Mouse (Mus musculus): ENCODE measurements around the gene Panx2.

The Panx2 gene

GRCm38 (mm10) chr15:89067609-89068008 is 8.1 kb downstream of the Panx2 start:
- TF ChIP-seq GATA4 (IDR thresholded peaks at IDR 0.05; ENCODE audit: insufficient replicate concordance, low read length) = no peak

GRCm38 (mm10) chr15:89068226-89068625 is 8.7 kb downstream of the Panx2 start:
- TF ChIP-seq GATA4 (IDR thresholded peaks at IDR 0.05; ENCODE audit: insufficient replicate concordance, low read length) = no peak

DNA sequence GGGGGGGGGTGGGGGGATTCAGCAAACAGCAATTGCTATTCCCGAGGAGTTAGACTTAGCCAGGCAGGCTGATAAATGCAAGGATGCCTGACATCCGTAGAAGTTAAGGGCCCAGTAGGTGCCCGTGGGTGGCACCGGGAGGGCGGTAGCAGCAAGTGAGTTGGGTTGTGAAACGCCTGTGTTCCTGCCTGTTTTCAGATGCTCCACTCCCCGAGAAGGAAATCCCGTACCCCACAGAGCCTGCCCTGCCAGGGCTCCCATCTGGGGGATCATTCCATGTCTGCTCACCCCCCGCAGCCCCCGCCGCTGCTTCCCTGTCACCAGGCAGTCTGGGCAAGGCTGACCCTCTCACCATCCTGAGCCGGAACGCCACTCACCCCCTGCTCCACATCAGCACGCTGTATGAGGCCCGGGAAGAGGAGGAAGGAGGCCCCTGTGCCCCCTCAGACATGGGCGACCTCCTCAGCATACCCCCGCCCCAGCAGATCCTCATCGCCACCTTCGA is 9.9 kb downstream of the Panx2 start:
- no peak for TF ChIP-seq GATA4 (IDR thresholded peaks at IDR 0.05; ENCODE audit: insufficient replicate concordance, low read length)

GRCm38 (mm10) chr15:89070606-89071005 is 11.1 kb downstream of the Panx2 start:
- TF ChIP-seq GATA4 (IDR thresholded peaks at IDR 0.05; ENCODE audit: insufficient replicate concordance, low read length) = no peak

DNA sequence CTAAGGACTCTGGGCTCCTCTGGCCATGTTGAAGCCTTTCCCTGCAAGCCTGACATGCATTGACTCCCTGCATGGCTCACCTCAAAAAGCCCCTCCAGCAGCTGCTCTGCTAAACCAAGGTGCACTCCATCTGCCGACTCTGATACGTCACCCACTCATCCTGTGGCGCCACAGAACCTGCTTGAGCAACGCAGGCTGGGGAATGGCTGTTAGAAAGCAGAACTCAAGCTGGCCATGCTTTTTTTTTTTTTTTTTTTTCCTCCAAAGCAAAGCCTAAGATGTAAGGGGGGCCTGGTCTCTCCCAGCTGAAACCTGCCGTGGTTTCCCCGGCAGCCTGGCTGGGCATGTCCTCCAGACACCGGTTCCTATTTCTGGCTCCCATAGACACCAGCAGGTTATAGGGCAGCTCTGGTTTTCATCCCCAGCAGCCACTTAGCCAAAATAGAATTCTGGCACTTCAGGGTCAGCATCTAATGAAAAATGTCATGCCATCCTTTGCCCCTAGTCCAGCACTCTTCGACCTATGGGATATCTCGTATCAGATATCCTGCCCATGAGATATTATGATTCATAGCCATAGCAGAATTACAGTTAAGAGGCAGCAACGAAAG is 14.6 kb downstream of the Panx2 start:
- no peak for TF ChIP-seq GATA4 (IDR thresholded peaks at IDR 0.05; ENCODE audit: insufficient replicate concordance, low read length)

- no peak for TF ChIP-seq GATA4 (IDR thresholded peaks at IDR 0.05; ENCODE audit: insufficient replicate concordance, low read length)
Measured at GRCm38 (mm10) chr15:89074613-89075477, 15.3 kb downstream of the Panx2 start, which contains the start of gene Trabd. Gene Trabd, plus strand, starts transcription at chr15:89075124.

GRCm38 (mm10) chr15:89075478-89076147 is 16.1 kb downstream of the Panx2 start:
- no peak for TF ChIP-seq GATA4 (IDR thresholded peaks at IDR 0.05; ENCODE audit: insufficient replicate concordance, low read length)

GRCm38 (mm10) chr15:89076156-89076731 is 16.7 kb downstream of the Panx2 start:
- no peak for TF ChIP-seq GATA4 (IDR thresholded peaks at IDR 0.05; ENCODE audit: insufficient replicate concordance, low read length)

GRCm38 (mm10) chr15:89078208-89078836 is 18.8 kb downstream of the Panx2 start:
- TF ChIP-seq GATA4 (IDR thresholded peaks at IDR 0.05; ENCODE audit: insufficient replicate concordance, low read length) = no peak

- no peak for TF ChIP-seq GATA4 (IDR thresholded peaks at IDR 0.05; ENCODE audit: insufficient replicate concordance, low read length)
Measured at GRCm38 (mm10) chr15:89083906-89084305, 24.4 kb downstream of the Panx2 start.

- no peak for TF ChIP-seq GATA4 (IDR thresholded peaks at IDR 0.05; ENCODE audit: insufficient replicate concordance, low read length)
Measured at GRCm38 (mm10) chr15:89084826-89085225, 25.3 kb downstream of the Panx2 start.

GRCm38 (mm10) chr15:89088607-89089247 is 29.2 kb downstream of the Panx2 start, which contains the start of gene Selenoo:
Gene Selenoo, plus strand, starts transcription at chr15:89089084.
- no peak for TF ChIP-seq GATA4 (IDR thresholded peaks at IDR 0.05; ENCODE audit: insufficient replicate concordance, low read length)

- no peak for TF ChIP-seq GATA4 (IDR thresholded peaks at IDR 0.05; ENCODE audit: insufficient replicate concordance, low read length)
Measured at GRCm38 (mm10) chr15:89089248-89090051, 29.9 kb downstream of the Panx2 start.

Measured in liver, adult (tissue).